Mouse (Mus musculus) frontal cortex, adult (tissue): ENCODE measurements around the gene Hilpda.

Experiments
- ATAC-seq: cut with Nextera tagmentation; 2 replicates; pipeline ENCODE4 v1.9.2; 2017; ENCODE audit warnings: mild to moderate bottlenecking, moderate library complexity, mixed read lengths; ENCODE audit not compliant: low TSS enrichment

Gene Hilpda

GRCm38 (mm10) chr6:29272312-29273072 lies at the start of gene Hilpda:
TSS of gene Hilpda (plus strand) at chr6:29272488.
- ATAC-seq, result peak; percentile 99

GRCm38 (mm10) chr6:29229265-29229913 lies 42.9 kb upstream of the Hilpda start:
- ATAC-seq, result no peak

- ATAC-seq, result no peak
These were observed 41.9 kb upstream of the Hilpda start for GRCm38 (mm10) chr6:29230386-29230785.

GRCm38 (mm10) chr6:29231799-29232198 lies 40.5 kb upstream of the Hilpda start:
- no peak for ATAC-seq

- ATAC-seq, result no peak
These were observed 40.0 kb upstream of the Hilpda start for GRCm38 (mm10) chr6:29232321-29232720.

GRCm38 (mm10) chr6:29233710-29234109 lies 38.6 kb upstream of the Hilpda start:
- no peak for ATAC-seq

- peak; percentile 41; the same call in 1 of the 2 replicates for ATAC-seq
These were observed 38.0 kb upstream of the Hilpda start for GRCm38 (mm10) chr6:29234272-29234671.

GRCm38 (mm10) chr6:29240806-29241205 lies 31.5 kb upstream of the Hilpda start:
- ATAC-seq, result no peak

- ATAC-seq, result no peak
These were observed 30.6 kb upstream of the Hilpda start for GRCm38 (mm10) chr6:29241697-29242096.

- no peak for ATAC-seq
These were observed 30.0 kb upstream of the Hilpda start for GRCm38 (mm10) chr6:29242265-29242664.

GRCm38 (mm10) chr6:29245272-29246120 lies 26.8 kb upstream of the Hilpda start:
- no peak for ATAC-seq

- ATAC-seq, result no peak
These were observed 26.1 kb upstream of the Hilpda start for GRCm38 (mm10) chr6:29246183-29246582.

GRCm38 (mm10) chr6:29246585-29246984 lies 25.7 kb upstream of the Hilpda start:
- ATAC-seq, result no peak

GRCm38 (mm10) chr6:29247072-29247471 lies 25.2 kb upstream of the Hilpda start:
- ATAC-seq, result no peak

- ATAC-seq, result no peak
These were observed 12.9 kb upstream of the Hilpda start for GRCm38 (mm10) chr6:29259418-29259817.

GRCm38 (mm10) chr6:29261831-29262230 lies 10.5 kb upstream of the Hilpda start:
- ATAC-seq, result no peak

- peak; percentile 74 for ATAC-seq
These were observed 8.4 kb upstream of the Hilpda start for GRCm38 (mm10) chr6:29263650-29264455.

- ATAC-seq, result no peak
These were observed 7.9 kb upstream of the Hilpda start for GRCm38 (mm10) chr6:29264456-29264781.

- peak; percentile 45; the same call in 1 of the 2 replicates for ATAC-seq
These were observed 5.4 kb upstream of the Hilpda start for GRCm38 (mm10) chr6:29266936-29267335.

- no peak for ATAC-seq
These were observed 3.2 kb upstream of the Hilpda start for GRCm38 (mm10) chr6:29269006-29269668.

- no peak for ATAC-seq
These were observed 1.3 kb upstream of the Hilpda start for GRCm38 (mm10) chr6:29270961-29271360.
